Mouse (Mus musculus) CH12.LX (cell line): ENCODE data around the gene Gm15557. TPM values are rescaled to one million over a fixed set of nuclear protein-coding genes. Genes with fewer than 3 reads are reported as not detected.

Experiments
- DNase-seq: peaks from one replicate; pipeline ENCODE4 v3.0.0-alpha.2; 2013; ENCODE audit errors: extremely low read depth
- H3K27ac ChIP-seq: 2 replicates; pipeline ENCODE4 v1.5.1; 2012; ENCODE audit warnings: low read depth, mild to moderate bottlenecking, control low read depth, moderate library complexity; ENCODE audit not compliant: insufficient read depth
- H3K27me3 ChIP-seq: replicated peaks from 2 replicates; pipeline ENCODE3; 2012; ENCODE audit warnings: inconsistent platforms
- H3K36me3 ChIP-seq, 2 experiments: replicated peaks in 1 of 2; 2 replicates each; pipeline versions ENCODE3 to v1.6.1; 2012; ENCODE audit warnings: inconsistent platforms in 1 of 2, low read length in 1 of 2, mild to moderate bottlenecking in 1 of 2, mixed read lengths in 1 of 2, moderate library complexity in 1 of 2; ENCODE audit not compliant: control insufficient read depth in 1 of 2, insufficient read depth in 1 of 2
- H3K4me1 ChIP-seq, 2 experiments: 2 replicates each; pipeline ENCODE4 v1.6.1; 2012; ENCODE audit warnings: inconsistent platforms in 1 of 2, moderate library complexity in 1 of 2; ENCODE audit not compliant: insufficient read depth in 2 of 2, control insufficient read depth in 1 of 2
- H3K4me2 ChIP-seq: 2 replicates; pipeline ENCODE4 v1.6.1; 2012; ENCODE audit warnings: low read depth, mild to moderate bottlenecking, control low read depth; ENCODE audit not compliant: poor library complexity, insufficient read depth, severe bottlenecking
- H3K4me3 ChIP-seq, 3 experiments: fragments of 150-350 bp in 1 of 3; sonication (generic) in 1 of 3; replicated peaks in 1 of 3; 2 replicates each; pipeline versions ENCODE3 to v1.5.1; 2011 to 2012; ENCODE audit warnings: low read depth in 2 of 3, low read length in 2 of 3, mild to moderate bottlenecking in 2 of 3, moderate library complexity in 2 of 3, control low read depth in 1 of 3, improper control_type of control experiment in 1 of 3, inconsistent platforms in 1 of 3, mixed read lengths in 1 of 3; ENCODE audit not compliant: poor library complexity in 1 of 3
- H3K79me2 ChIP-seq: replicated peaks from 2 replicates; pipeline ENCODE4 v1.6.1; 2012; ENCODE audit warnings: mild to moderate bottlenecking, moderate library complexity; ENCODE audit not compliant: control insufficient read depth, poor library complexity, insufficient read depth, severe bottlenecking; ENCODE audit errors: extremely low read depth
- H3K9ac ChIP-seq: 2 replicates; pipeline ENCODE4 v1.6.1; 2012; ENCODE audit warnings: low read depth, mild to moderate bottlenecking, control low read depth, moderate library complexity; ENCODE audit not compliant: insufficient read depth
- H3K9me3 ChIP-seq: replicated peaks from 2 replicates; pipeline ENCODE3; 2012; ENCODE audit warnings: low read length, inconsistent platforms, mixed read lengths
- CHD1 ChIP-seq: IDR thresholded peaks from 2 replicates; pipeline ENCODE4 v1.6.1; 2012; ENCODE audit warnings: low read depth, low read length, improper control_type of control experiment, inconsistent platforms
- CHD2 ChIP-seq: IDR thresholded peaks from 2 replicates; pipeline ENCODE4 v1.6.1; 2011; ENCODE audit warnings: low read length, improper control_type of control experiment
- CTCF ChIP-seq, 2 experiments: IDR thresholded peaks in 1 of 2; conservative IDR thresholded peaks in 1 of 2; 2 replicates each; pipeline ENCODE4 v1.5.1; 2011 to 2012; ENCODE audit warnings: low read depth in 2 of 2, low read length in 2 of 2, improper control_type of control experiment in 1 of 2, inconsistent platforms in 1 of 2, mild to moderate bottlenecking in 1 of 2, moderate library complexity in 1 of 2
- ELF1 ChIP-seq: IDR thresholded peaks from 2 replicates; pipeline ENCODE4 v1.6.1; 2014; ENCODE audit warnings: low read depth, mild to moderate bottlenecking, inconsistent platforms, low read length, improper control_type of control experiment
- EP300 ChIP-seq: IDR thresholded peaks from 2 replicates; pipeline ENCODE4 v1.6.1; 2011; ENCODE audit warnings: low read length, improper control_type of control experiment
- ETS1 ChIP-seq: conservative IDR thresholded peaks from 2 replicates; pipeline ENCODE4 v1.6.1; 2012; ENCODE audit warnings: low read depth, mild to moderate bottlenecking, inconsistent platforms, low read length, improper control_type of control experiment, moderate library complexity
- GABPA ChIP-seq: IDR thresholded peaks from 2 replicates; pipeline ENCODE4 v1.6.1; 2012; ENCODE audit warnings: low read depth, low read length, improper control_type of control experiment, inconsistent platforms; ENCODE audit not compliant: insufficient replicate concordance
- IRF4 ChIP-seq: IDR thresholded peaks from 2 replicates; pipeline ENCODE4 v1.6.1; 2014; ENCODE audit warnings: low read depth, mild to moderate bottlenecking, inconsistent platforms, low read length, improper control_type of control experiment
- JUN ChIP-seq: IDR thresholded peaks from 2 replicates; pipeline ENCODE4 v1.6.1; 2011; ENCODE audit warnings: low read depth, mild to moderate bottlenecking, low read length, improper control_type of control experiment, moderate library complexity; ENCODE audit not compliant: insufficient read depth
- JUND ChIP-seq: conservative IDR thresholded peaks from 2 replicates; pipeline ENCODE4 v1.6.1; 2011; ENCODE audit warnings: low read depth, low read length, improper control_type of control experiment
- MAFK ChIP-seq: IDR thresholded peaks from 2 replicates; pipeline ENCODE4 v1.6.1; 2011; ENCODE audit warnings: low read length, improper control_type of control experiment; ENCODE audit not compliant: insufficient replicate concordance
- MAX ChIP-seq: IDR thresholded peaks from 2 replicates; pipeline ENCODE4 v1.6.1; 2011; ENCODE audit warnings: low read length, improper control_type of control experiment
- MEF2A ChIP-seq: IDR thresholded peaks from 2 replicates; pipeline ENCODE4 v1.6.1; 2014; ENCODE audit warnings: low read depth, mild to moderate bottlenecking, inconsistent platforms, low read length, improper control_type of control experiment, borderline replicate concordance
- MXI1 ChIP-seq: IDR thresholded peaks from 2 replicates; pipeline ENCODE4 v1.6.1; 2011; ENCODE audit warnings: mild to moderate bottlenecking, low read depth, low read length, improper control_type of control experiment
- POLR2AphosphoS2 ChIP-seq: IDR thresholded peaks from 2 replicates; pipeline ENCODE4 v1.6.1; 2011; ENCODE audit warnings: low read depth, low read length, improper control_type of control experiment
- RCOR1 ChIP-seq: conservative IDR thresholded peaks from 2 replicates; pipeline ENCODE4 v1.6.1; 2012; ENCODE audit warnings: low read depth, mild to moderate bottlenecking, inconsistent platforms, low read length, improper control_type of control experiment
- SMC3 ChIP-seq: IDR thresholded peaks from 2 replicates; pipeline ENCODE4 v1.6.1; 2011; ENCODE audit warnings: low read depth, low read length, improper control_type of control experiment
- TBP ChIP-seq: conservative IDR thresholded peaks from 2 replicates; pipeline ENCODE4 v1.6.1; 2011; ENCODE audit warnings: low read depth, low read length, improper control_type of control experiment
- TCF12 ChIP-seq: IDR thresholded peaks from 2 replicates; pipeline ENCODE4 v1.6.1; 2014; ENCODE audit warnings: low read depth, mild to moderate bottlenecking, inconsistent platforms, low read length, improper control_type of control experiment
- UBTF ChIP-seq: IDR thresholded peaks from 2 replicates; pipeline ENCODE4 v1.6.1; 2012; ENCODE audit warnings: low read depth, mild to moderate bottlenecking, inconsistent platforms, low read length, improper control_type of control experiment, moderate library complexity
- USF1 ChIP-seq: IDR thresholded peaks from 2 replicates; pipeline ENCODE4 v1.6.1; 2014; ENCODE audit warnings: low read depth, mild to moderate bottlenecking, inconsistent platforms, low read length, improper control_type of control experiment
- ZKSCAN1 ChIP-seq: IDR thresholded peaks from 2 replicates; pipeline ENCODE4 v1.6.1; 2012; ENCODE audit warnings: low read depth, inconsistent platforms, low read length, improper control_type of control experiment, borderline replicate concordance
- ZMIZ1 ChIP-seq: IDR thresholded peaks from 2 replicates; pipeline ENCODE4 v1.6.1; 2012; ENCODE audit warnings: low read depth, mild to moderate bottlenecking, inconsistent platforms, low read length, improper control_type of control experiment
- ZNF384 ChIP-seq: IDR thresholded peaks from 2 replicates; pipeline ENCODE4 v1.6.1; 2012; ENCODE audit warnings: low read depth, low read length, improper control_type of control experiment, inconsistent platforms
- dilution Hi-C: fragments of 300-500 bp; cut with MboI; formaldehyde crosslinking; loops from 2 replicates; pipeline ENCODE4 v1.14.3; 2020; ENCODE audit warnings: low sequenced_read_pairs; ENCODE audit not compliant: extremely low pct_unique_long_range_greater_than_20kb, extremely low pct_ligation_motif_present
- in situ Hi-C: fragments of 300-500 bp; cut with MboI; formaldehyde crosslinking; loops from 3 replicates; pipeline ENCODE4 v1.14.3; 2019; ENCODE audit warnings: low sequenced_read_pairs, low pct_ligation_motif_present, low pct_unique_long_range_greater_than_20kb, mixed read lengths
- polyA plus RNA-seq: library from polyadenylated mRNA; unstranded; fragments of >175 nt; gene quantifications from 2 replicates; pipeline ENCODE4 v1.2.1, GENCODE M21; 2012; ENCODE audit warnings: low read depth; ENCODE audit not compliant: insufficient read length
- total RNA-seq, 2 experiments: library from RNA; depleted of rRNA; stranded (reverse); fragments of 300-350 nt in 1 of 2; fragments of >200 nt in 1 of 2; gene quantifications; 2 replicates each; pipeline ENCODE4 v1.2.3; 2012 to 2014

The Gm15557 gene
- total and polyA plus RNA-seq, 3 experiments: not detected

DNA sequence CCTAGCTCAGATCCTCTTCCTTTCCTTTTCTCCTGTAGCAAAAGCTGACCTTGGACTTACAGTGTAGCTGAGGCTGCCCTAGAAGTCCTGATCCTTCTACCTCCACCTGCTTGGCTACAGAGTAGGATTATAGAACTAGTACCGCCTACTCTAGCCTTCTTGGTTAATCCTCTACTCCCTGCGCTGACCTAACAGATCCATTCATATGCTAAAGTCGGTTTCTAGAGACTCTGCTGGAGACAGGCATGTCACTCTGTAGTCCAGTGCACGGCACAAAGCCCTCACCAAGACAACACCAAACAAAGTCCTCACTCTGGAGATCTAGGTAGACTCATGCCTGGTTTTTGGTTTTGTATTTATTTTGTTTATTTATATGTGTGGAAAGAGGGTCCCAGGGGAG, 6.0 kb downstream of the Gm15557 start:
- no peak overlapping the region for H3K4me3 ChIP-seq
- no peak overlapping the region for H3K27ac ChIP-seq
- in situ Hi-C loops (loop anchor here (25.0 kb wide), 1 partner anchor 259 kb away; the partner anchor contains the start of gene Trpc4ap), dilution Hi-C loops (no loop called here)
- no peak overlapping the region for H3K9ac ChIP-seq
- no peak overlapping the region for H3K4me2 ChIP-seq
- peaks cover 1% of the 10 kb centered on the region for H3K27me3 ChIP-seq
- H3K36me3 ChIP-seq: no peaks in the 10 kb centered on the region
- H3K9me3 ChIP-seq: no peaks in the 10 kb centered on the region
- DNase-seq: no peak
- H3K79me2 ChIP-seq: no peaks in the 10 kb centered on the region
- TF ChIP-seq SMC3 (no peak), EP300 (no peak), ZKSCAN1 (no peak), TBP (no peak), MXI1 (no peak), TCF12 (no peak), USF1 (no peak), MAX (no peak), POLR2AphosphoS2 (no peak), ZNF384 (no peak), ELF1 (no peak), GABPA (no peak), IRF4 (no peak), RCOR1 (no peak), CTCF (conservative IDR thresholded peaks at IDR 0.05 in 1 of 2, IDR thresholded peaks at IDR 0.05 in 1 of 2; ENCODE audit: low read depth in 2 of 2, low read length in 2 of 2) (no peak; a peak in 1 of 4 replicates)
- no peaks in the 10 kb centered on the region; a peak in 1 of 4 replicates for H3K4me1 ChIP-seq

DNA sequence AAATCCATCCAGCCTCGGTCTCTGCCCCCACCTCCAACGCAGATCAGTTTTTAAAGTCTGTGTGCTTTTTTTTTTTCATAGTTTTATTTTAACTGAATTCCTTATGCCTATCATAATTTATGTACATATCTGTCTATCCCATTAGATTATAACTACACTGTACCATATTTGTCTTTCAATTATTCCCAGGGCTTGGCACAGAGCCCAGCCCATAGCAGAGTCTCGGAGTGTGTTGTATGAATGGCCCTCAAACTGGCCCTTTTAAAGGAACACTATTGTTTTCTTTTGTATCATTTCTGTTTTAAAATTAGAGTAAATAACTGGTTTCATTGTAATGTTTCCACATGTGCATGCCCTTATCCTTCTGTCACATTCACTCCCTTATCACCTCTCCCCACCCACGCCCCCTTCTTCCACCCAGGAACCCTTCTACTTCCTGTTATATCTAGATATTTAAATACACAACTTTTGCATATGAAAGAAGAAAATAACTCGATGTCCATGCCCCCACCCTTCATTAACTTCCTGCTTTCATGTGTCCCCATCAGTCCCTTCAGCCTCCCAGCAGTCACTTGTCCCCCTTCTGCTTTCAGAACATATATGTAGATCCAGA, 7.0 kb downstream of the Gm15557 start:
- TF ChIP-seq SMC3: no peak
- no peak for TF ChIP-seq MEF2A
- TF ChIP-seq RCOR1: no peak
- TF ChIP-seq MAFK: no peak
- TF ChIP-seq CHD2: no peak
- TF ChIP-seq JUND: no peak
- TF ChIP-seq ELF1: no peak
- TF ChIP-seq ETS1: no peak
- no peak for TF ChIP-seq USF1
- TF ChIP-seq TBP: no peak
- TF ChIP-seq EP300: no peak
- TF ChIP-seq ZNF384: no peak
- TF ChIP-seq UBTF: no peak
- TF ChIP-seq JUN: no peak
- no peak for TF ChIP-seq MAX
- no peak for TF ChIP-seq CHD1
- no peak for TF ChIP-seq ZMIZ1
- Histone ChIP-seq H3K27ac (no peak overlapping the region), H3K9me3 (no peaks in the 10 kb centered on the region), H3K79me2 (no peaks in the 10 kb centered on the region), H3K4me3 (no peak overlapping the region), H3K4me1 (no peaks in the 10 kb centered on the region; a peak in 1 of 4 replicates), H3K4me2 (no peak overlapping the region), H3K9ac (no peak overlapping the region), H3K27me3 (peaks cover 2% of the 10 kb centered on the region), H3K36me3 (no peaks in the 10 kb centered on the region)
- dilution Hi-C loops: no loop called here
- DNase-seq: no peak
- in situ Hi-C loops: loop anchor here (25.0 kb wide), 1 partner anchor 260 kb away; the partner anchor contains the start of gene Trpc4ap
